Mouse (Mus musculus) G1E (cell line): ENCODE measurements around the gene Mut.

Experiments
- CTCF ChIP-seq: IDR thresholded peaks from 2 replicates; pipeline ENCODE4 v1.5.1; 2012; ENCODE audit warnings: low read depth, low read length, inconsistent platforms, mixed read lengths
- GATA1 ChIP-seq: IDR thresholded peaks from 2 replicates; pipeline ENCODE4 v1.6.1; 2012; ENCODE audit warnings: borderline replicate concordance, low read length, inconsistent platforms, mixed read lengths
- GATA2 ChIP-seq: IDR thresholded peaks from 2 replicates; pipeline ENCODE4 v1.6.1; 2012; ENCODE audit warnings: low read depth, low read length, inconsistent platforms, borderline replicate concordance
- POLR2AphosphoS5 ChIP-seq: IDR thresholded peaks from 2 replicates; pipeline ENCODE4 v1.6.1; 2012; ENCODE audit warnings: low read depth, low read length, inconsistent platforms; ENCODE audit not compliant: insufficient replicate concordance
- TAL1 ChIP-seq: conservative IDR thresholded peaks from 2 replicates; pipeline ENCODE4 v1.6.1; 2012; ENCODE audit warnings: low read depth, low read length, inconsistent platforms, mixed read lengths

- TF ChIP-seq CTCF (no peak), TAL1 (no peak), GATA1 (no peak), POLR2AphosphoS5 (no peak), GATA2 (no peak)
These were observed 19.0 kb upstream of the Mut start for GRCm38 (mm10) chr17:40915499-40915898.
